Mouse (Mus musculus) cerebellum, adult (tissue): Measurements from ENCODE around the gene Mkln1.
A peak's percentile ranks its signal among the peaks of the same experiment; 100 is the strongest.

Experiments
- ATAC-seq: cut with Nextera tagmentation; 2 replicates; pipeline ENCODE4 v1.9.2; 2017; ENCODE audit warnings: mild to moderate bottlenecking, moderate library complexity, mixed read lengths; ENCODE audit not compliant: insufficient number of reproducible peaks, low FRiP score, low TSS enrichment

The Mkln1 gene

GRCm38 (mm10) chr6:31500691-31501090, 102.2 kb downstream of the Mkln1 start:
- ATAC-seq, result no peak

GRCm38 (mm10) chr6:31502614-31503013, 104.1 kb downstream of the Mkln1 start:
- ATAC-seq, result no peak

- ATAC-seq, result no peak
Observed at GRCm38 (mm10) chr6:31513726-31514125, 115.2 kb downstream of the Mkln1 start.

- no peak for ATAC-seq
Observed at GRCm38 (mm10) chr6:31517681-31518337, 119.3 kb downstream of the Mkln1 start.

- ATAC-seq, result no peak
Observed at GRCm38 (mm10) chr6:31518338-31518698, 119.8 kb downstream of the Mkln1 start.

GRCm38 (mm10) chr6:31519001-31519471, 120.5 kb downstream of the Mkln1 start:
- ATAC-seq, result 0 out of 2 replicates have a peak, but pooled peaks have one; percentile 49

- ATAC-seq, result no peak
Observed at GRCm38 (mm10) chr6:31520486-31521215, 122.1 kb downstream of the Mkln1 start.

GRCm38 (mm10) chr6:31521491-31522355, 123.2 kb downstream of the Mkln1 start:
- no peak for ATAC-seq

- ATAC-seq, result no peak
Observed at GRCm38 (mm10) chr6:31522478-31522877, 123.9 kb downstream of the Mkln1 start.

- ATAC-seq, result no peak
Observed at GRCm38 (mm10) chr6:31523039-31523438, 124.5 kb downstream of the Mkln1 start.

- ATAC-seq, result no peak
Observed at GRCm38 (mm10) chr6:31523657-31524056, 125.1 kb downstream of the Mkln1 start.

- ATAC-seq, result no peak
Observed at GRCm38 (mm10) chr6:31524121-31524520, 125.6 kb downstream of the Mkln1 start.

GRCm38 (mm10) chr6:31524647-31525046, 126.1 kb downstream of the Mkln1 start:
- no peak for ATAC-seq

GRCm38 (mm10) chr6:31525231-31525900, 126.8 kb downstream of the Mkln1 start:
- ATAC-seq, result peak; percentile 43; the same call in 1 of the 2 replicates

GRCm38 (mm10) chr6:31526929-31527328, 128.4 kb downstream of the Mkln1 start:
- ATAC-seq, result no peak

- ATAC-seq, result no peak
Observed at GRCm38 (mm10) chr6:31527897-31528296, 129.4 kb downstream of the Mkln1 start.

GRCm38 (mm10) chr6:31528339-31528738, 129.8 kb downstream of the Mkln1 start:
- ATAC-seq, result no peak

- no peak for ATAC-seq
Observed at GRCm38 (mm10) chr6:31531880-31532279, 133.3 kb downstream of the Mkln1 start.

GRCm38 (mm10) chr6:31534705-31535104, 136.2 kb downstream of the Mkln1 start:
- no peak for ATAC-seq

GRCm38 (mm10) chr6:31537193-31537592, 138.7 kb downstream of the Mkln1 start:
- ATAC-seq, result no peak
